Mouse (Mus musculus) embryonic facial prominence, embryonic 12.5 days (tissue): ENCODE measurements around the gene Pomp. TPM values are rescaled to one million over a fixed set of nuclear protein-coding genes. Genes with fewer than 3 reads are reported as not detected.

ENCODE experiments used
- ATAC-seq: fragments of 200-750 bp; cut with Nextera tagmentation; 2 replicates; pipeline ENCODE4 v1.8.0; 2017; ENCODE audit not compliant: insufficient number of reproducible peaks, insufficient read depth, low FRiP score, low TSS enrichment
- H3K27ac ChIP-seq: fragments of 300-500 bp; sonication (generic); 2 replicates; pipeline ENCODE4 v1.5.1; 2016; ENCODE audit warnings: mild to moderate bottlenecking
- H3K27me3 ChIP-seq: fragments of 300-500 bp; sonication (generic); 2 replicates; pipeline ENCODE4 v1.6.1; 2016; ENCODE audit warnings: mild to moderate bottlenecking, moderate library complexity
- H3K36me3 ChIP-seq: fragments of 300-500 bp; sonication (generic); 2 replicates; pipeline ENCODE4 v1.6.1; 2016; ENCODE audit warnings: mild to moderate bottlenecking
- H3K4me1 ChIP-seq: fragments of 300-500 bp; sonication (generic); 2 replicates; pipeline ENCODE4 v1.6.1; 2016
- H3K4me2 ChIP-seq: fragments of 300-500 bp; sonication (generic); replicated peaks from 2 replicates; pipeline ENCODE4 v1.6.1; 2016; ENCODE audit warnings: mild to moderate bottlenecking, moderate library complexity
- H3K4me3 ChIP-seq: fragments of 300-500 bp; sonication (generic); 2 replicates; pipeline ENCODE4 v1.5.1; 2016; ENCODE audit warnings: mild to moderate bottlenecking
- H3K9ac ChIP-seq: fragments of 300-500 bp; sonication (generic); 2 replicates; pipeline ENCODE4 v1.6.1; 2016; ENCODE audit warnings: mild to moderate bottlenecking, moderate library complexity
- H3K9me3 ChIP-seq: fragments of 300-500 bp; sonication (generic); 2 replicates; pipeline ENCODE4 v1.6.1; 2016; ENCODE audit warnings: mild to moderate bottlenecking, moderate library complexity
- WGBS: fragments of 180-500 bp; shearing (Covaris S2); methylation state at CpG from one replicate; pipeline ENCODE4 v1.1.7; 2016; 5-methylcytosine and 5-hydroxymethylcytosine counted together
- polyA plus RNA-seq: library from polyadenylated mRNA; unstranded; fragments of >200 nt; fragmentation: Nextera tagmentation; extraction: Ambion mirVana; gene quantifications from 2 replicates; pipeline ENCODE4 v1.2.1, GENCODE M21; 2016

Pomp gene
- polyA plus RNA-seq, 1 experiment from 2014 or later, result 487 TPM

- H3K4me2 ChIP-seq, result no peak overlapping the region
- no peak overlapping the region for H3K27ac ChIP-seq
- H3K9me3 ChIP-seq, result no peaks in the 10 kb centered on the region
- WGBS, result 54% methylated on average over 9 of the region's 9 CpGs
- no peak overlapping the region for H3K4me3 ChIP-seq
- no peak overlapping the region for H3K9ac ChIP-seq
- no peak for ATAC-seq
- H3K36me3 ChIP-seq, result no peaks in the 10 kb centered on the region
- H3K4me1 ChIP-seq, result 0 out of 2 replicates have a peak, but pooled peaks cover 7% of the 10 kb centered on the region
- no peaks in the 10 kb centered on the region for H3K27me3 ChIP-seq
These were observed 34.2 kb upstream of the Pomp start for GRCm38 (mm10) chr5:147826091-147826490.

DNA sequence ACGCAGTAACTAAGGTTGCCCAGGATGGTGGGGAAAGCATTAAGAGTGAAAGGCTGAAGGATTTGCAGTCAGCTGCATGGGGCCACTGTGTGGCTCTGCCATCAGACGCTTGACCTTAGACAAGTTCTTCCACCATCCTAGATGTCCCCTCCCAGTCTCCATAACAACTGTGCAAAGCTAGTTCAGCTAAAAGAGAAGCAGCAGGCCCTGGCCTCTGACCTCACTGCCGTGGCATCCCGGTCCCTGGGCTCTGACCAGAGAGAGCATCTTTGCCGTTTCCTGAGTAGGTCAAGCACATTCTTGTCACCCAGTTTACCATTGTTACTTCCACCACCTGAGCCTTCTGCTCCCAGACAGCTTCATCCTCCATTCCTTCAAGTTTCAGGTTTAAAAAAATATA, 33.7 kb upstream of the Pomp start:
- ATAC-seq, result no peak
- WGBS, result 45% methylated on average over 5 of the region's 5 CpGs

DNA sequence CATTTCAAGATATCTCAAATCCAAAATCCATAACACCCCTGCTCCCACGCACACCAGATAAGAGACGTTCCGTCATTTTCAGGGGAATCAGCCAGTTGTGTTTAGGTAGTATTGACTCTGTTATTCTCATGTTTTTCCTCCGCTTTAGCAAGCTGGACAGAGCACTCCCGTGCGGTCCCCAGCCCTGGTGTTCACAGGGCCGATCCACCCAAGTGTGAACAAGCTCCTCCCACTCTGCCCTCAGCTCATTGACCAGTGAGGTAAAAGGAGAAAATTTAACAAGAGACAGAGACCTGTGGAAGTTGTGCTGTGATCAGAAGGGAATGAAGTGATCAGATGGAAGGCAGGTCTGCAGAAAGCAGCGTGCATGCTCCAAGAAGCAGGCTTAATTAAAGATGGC, 31.4 kb upstream of the Pomp start:
- H3K27me3 ChIP-seq, result no peaks in the 10 kb centered on the region
- no peak overlapping the region for H3K27ac ChIP-seq
- no peak for ATAC-seq

More for the DNA sequence above, 33.7 kb upstream of the Pomp start:
- Histone ChIP-seq H3K9me3 (no peaks in the 10 kb centered on the region), H3K4me1 (0 out of 2 replicates have a peak, but pooled peaks cover 7% of the 10 kb centered on the region), H3K4me3 (no peak overlapping the region), H3K9ac (no peak overlapping the region), H3K36me3 (no peaks in the 10 kb centered on the region), H3K4me2 (no peak overlapping the region), H3K27ac (no peak overlapping the region), H3K27me3 (no peaks in the 10 kb centered on the region)

DNA sequence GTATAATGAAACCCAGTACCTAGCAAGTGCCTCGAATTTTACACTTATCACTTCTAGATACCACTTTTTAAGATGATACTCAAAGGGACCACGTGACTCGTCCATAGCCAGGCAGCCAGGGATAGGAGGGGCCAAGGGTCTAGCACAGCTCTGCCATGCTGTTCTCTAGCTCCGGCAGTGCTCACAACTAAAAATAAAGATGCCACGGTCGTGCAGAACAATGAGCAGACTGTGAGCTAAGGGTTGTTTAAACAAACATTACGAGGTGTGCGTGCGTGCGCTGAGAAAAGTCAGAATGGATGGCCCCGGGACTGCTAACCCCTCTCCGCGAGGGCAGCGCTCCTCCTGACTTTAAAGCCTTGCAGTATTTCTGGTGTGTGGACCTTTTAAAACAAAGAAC, 27.4 kb upstream of the Pomp start:
- no peaks in the 10 kb centered on the region for H3K36me3 ChIP-seq
- H3K27ac ChIP-seq, result no peak overlapping the region
- H3K4me2 ChIP-seq, result no peak overlapping the region
- ATAC-seq, result no peak
- no peaks in the 10 kb centered on the region for H3K9me3 ChIP-seq
- H3K9ac ChIP-seq, result no peak overlapping the region
- H3K27me3 ChIP-seq, result 0 out of 2 replicates have a peak, but pooled peaks cover 3% of the 10 kb centered on the region
- no peak overlapping the region for H3K4me3 ChIP-seq
- 35% methylated on average over 14 of the region's 14 CpGs for WGBS
- 0 out of 2 replicates have a peak, but pooled peaks cover 2% of the 10 kb centered on the region for H3K4me1 ChIP-seq

More for the DNA sequence above, 31.4 kb upstream of the Pomp start:
- no peak overlapping the region for H3K4me3 ChIP-seq
- no peak overlapping the region for H3K4me2 ChIP-seq
- no peaks in the 10 kb centered on the region for H3K9me3 ChIP-seq
- no peaks in the 10 kb centered on the region for H3K36me3 ChIP-seq
- H3K9ac ChIP-seq, result no peak overlapping the region
- H3K4me1 ChIP-seq, result 0 out of 2 replicates have a peak, but pooled peaks cover 9% of the 10 kb centered on the region
- WGBS, result 74% methylated on average over 8 of the region's 8 CpGs

- 8% methylated on average over 17 of the region's 17 CpGs for WGBS
- Histone ChIP-seq H3K4me1 (0 out of 2 replicates have a peak, but pooled peaks cover 2% of the 10 kb centered on the region), H3K36me3 (no peaks in the 10 kb centered on the region), H3K9ac (no peak overlapping the region), H3K4me2 (0 out of 2 replicates have a peak overlapping the region, but pooled peaks have one; percentile 19), H3K4me3 (no peak overlapping the region), H3K27me3 (0 out of 2 replicates have a peak, but pooled peaks cover 3% of the 10 kb centered on the region), H3K9me3 (no peaks in the 10 kb centered on the region), H3K27ac (no peak overlapping the region)
- no peak for ATAC-seq
These were observed 25.3 kb upstream of the Pomp start for GRCm38 (mm10) chr5:147834841-147835500.

DNA sequence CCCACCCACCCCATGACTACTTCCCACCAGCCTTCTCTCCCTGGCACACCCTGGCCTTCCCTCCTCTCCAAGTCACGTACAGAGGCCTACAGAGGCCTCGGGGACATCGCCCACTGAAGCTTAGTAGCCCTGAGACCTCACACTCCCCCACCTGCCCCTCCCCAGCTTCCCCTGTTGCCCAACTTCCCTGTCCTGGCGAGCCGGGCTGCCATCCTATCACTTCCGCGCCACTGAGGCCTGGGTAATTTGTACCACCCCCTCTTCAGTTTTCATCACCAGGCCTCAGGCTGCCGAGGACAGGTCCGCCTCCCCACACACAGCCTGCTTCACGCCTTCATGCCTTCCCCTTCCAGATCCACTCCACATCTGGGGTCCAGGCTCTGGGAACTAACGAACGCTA, 20.8 kb upstream of the Pomp start:
- 0 out of 2 replicates have a peak, but pooled peaks cover 3% of the 10 kb centered on the region for H3K27me3 ChIP-seq

DNA sequence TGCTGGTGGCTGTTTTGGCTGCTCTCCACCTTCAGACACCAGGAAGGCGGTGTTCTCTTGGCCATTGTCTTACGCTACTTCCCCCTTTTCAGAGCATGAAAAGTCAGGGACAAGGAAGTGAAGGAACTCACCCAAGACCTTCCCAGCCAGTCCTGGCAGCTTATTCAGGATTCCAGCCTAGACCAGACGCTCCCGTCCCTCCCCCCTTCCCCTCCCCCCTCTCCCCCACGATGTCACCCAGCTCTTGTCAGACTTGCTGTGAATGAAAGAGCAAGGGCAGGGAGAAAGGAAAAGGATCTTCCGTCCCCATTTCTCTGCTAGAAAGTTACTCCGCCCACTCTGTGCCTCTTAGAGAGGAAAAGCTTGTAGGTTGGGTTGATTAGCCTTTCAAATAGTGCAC, 16.9 kb upstream of the Pomp start:
- no peaks in the 10 kb centered on the region for H3K4me1 ChIP-seq
- no peak overlapping the region for H3K27ac ChIP-seq
- no peak for ATAC-seq
- no peak overlapping the region for H3K9ac ChIP-seq
- no peaks in the 10 kb centered on the region for H3K9me3 ChIP-seq
- no peaks in the 10 kb centered on the region for H3K27me3 ChIP-seq
- no peak overlapping the region for H3K4me3 ChIP-seq
- H3K4me2 ChIP-seq, result no peak overlapping the region
- H3K36me3 ChIP-seq, result no peaks in the 10 kb centered on the region
- WGBS, result 56% methylated on average over 7 of the region's 7 CpGs

More for the DNA sequence above, 20.8 kb upstream of the Pomp start:
- Histone ChIP-seq H3K9me3 (no peaks in the 10 kb centered on the region), H3K27ac (no peak overlapping the region), H3K9ac (no peak overlapping the region), H3K4me1 (no peaks in the 10 kb centered on the region), H3K4me2 (no peak overlapping the region), H3K4me3 (no peak overlapping the region), H3K36me3 (no peaks in the 10 kb centered on the region)
- ATAC-seq, result no peak
- WGBS, result 79% methylated on average over 12 of the region's 12 CpGs

DNA sequence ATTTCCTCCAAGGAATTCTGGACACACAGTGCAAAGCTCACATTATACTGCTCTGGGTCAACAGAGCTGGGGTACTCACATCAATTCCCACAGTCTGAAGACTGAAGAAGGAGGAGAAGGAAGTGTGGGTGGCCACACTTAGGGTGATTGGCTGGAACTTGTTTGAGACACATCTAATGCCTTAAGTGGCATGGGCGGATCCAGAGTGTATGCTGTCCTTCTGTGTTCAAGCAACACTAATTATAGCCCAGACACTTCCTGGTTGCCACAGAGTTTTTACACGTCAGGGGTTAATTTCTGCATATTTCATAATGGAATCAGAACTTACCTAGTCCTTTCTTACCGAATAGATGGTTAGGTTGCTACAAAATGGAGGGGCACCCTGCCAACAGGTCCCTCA, 14.9 kb upstream of the Pomp start:
- H3K27ac ChIP-seq, result no peak overlapping the region
- 78% methylated on average over 3 of the region's 3 CpGs for WGBS
- H3K9ac ChIP-seq, result no peak overlapping the region
- no peak overlapping the region for H3K4me2 ChIP-seq
- no peaks in the 10 kb centered on the region for H3K9me3 ChIP-seq
- H3K4me3 ChIP-seq, result no peak overlapping the region
- no peak for ATAC-seq
- H3K36me3 ChIP-seq, result no peaks in the 10 kb centered on the region
- H3K27me3 ChIP-seq, result no peaks in the 10 kb centered on the region
- no peaks in the 10 kb centered on the region for H3K4me1 ChIP-seq

DNA sequence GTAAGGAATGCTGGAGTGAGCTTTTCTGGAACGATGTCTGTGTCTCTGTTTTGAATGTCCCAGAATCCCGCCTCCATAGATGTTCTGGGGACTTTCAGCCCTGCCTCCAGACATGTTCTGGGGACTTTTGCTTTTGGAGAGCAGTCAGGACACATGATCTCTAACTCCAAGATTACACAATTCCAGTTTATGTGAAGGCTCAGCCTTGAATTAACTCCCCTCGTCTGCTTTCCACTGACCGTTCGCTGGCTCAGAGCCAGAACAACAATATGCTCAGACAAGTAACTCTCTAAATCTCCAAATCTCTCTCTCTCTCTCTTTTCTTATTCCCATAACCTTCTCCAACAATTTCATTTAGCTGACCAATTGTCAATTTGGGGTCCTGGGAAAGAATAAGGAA, 12.9 kb upstream of the Pomp start:
- Histone ChIP-seq H3K27me3 (no peaks in the 10 kb centered on the region), H3K4me3 (no peak overlapping the region), H3K9me3 (no peaks in the 10 kb centered on the region), H3K36me3 (no peaks in the 10 kb centered on the region), H3K9ac (no peak overlapping the region), H3K27ac (no peak overlapping the region), H3K4me1 (no peaks in the 10 kb centered on the region), H3K4me2 (no peak overlapping the region)
- no peak for ATAC-seq
- WGBS, result 60% methylated on average over 5 of the region's 5 CpGs

DNA sequence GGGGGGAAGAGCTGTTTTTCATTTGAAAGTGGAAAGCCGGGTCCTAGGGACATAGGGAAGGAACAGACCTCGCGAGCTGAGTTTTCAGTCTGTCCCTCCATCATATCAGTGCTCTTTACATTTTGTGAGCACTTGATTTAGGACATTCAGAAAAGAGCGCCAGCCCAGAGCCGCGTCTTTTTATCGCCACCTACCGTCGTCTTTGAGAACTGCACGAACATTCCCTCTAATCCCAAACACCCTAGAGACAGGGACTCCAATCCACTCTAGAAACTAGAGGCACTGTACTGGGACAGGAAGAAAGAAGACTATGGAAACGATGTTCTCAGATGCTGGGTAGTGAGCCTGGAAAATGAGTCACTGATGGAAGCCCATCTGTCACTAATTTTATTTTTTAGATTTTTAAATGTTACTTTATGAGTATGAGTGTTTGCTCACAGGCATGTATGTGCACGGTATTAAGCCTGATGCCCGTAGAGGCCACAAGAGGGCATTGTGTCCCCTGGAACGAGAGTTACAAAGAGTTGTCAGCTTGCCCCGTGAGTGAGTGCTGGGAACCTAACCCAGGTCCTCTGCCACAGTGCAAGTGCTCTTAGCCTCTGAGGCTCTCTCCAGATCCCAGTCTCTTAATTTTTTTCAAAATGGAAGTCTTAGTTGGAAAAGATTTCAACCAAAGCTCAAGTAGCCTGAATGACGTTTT, 11.9 kb upstream of the Pomp start:
- no peak for ATAC-seq
- no peak overlapping the region for H3K9ac ChIP-seq
- H3K4me2 ChIP-seq, result no peak overlapping the region
- H3K9me3 ChIP-seq, result no peaks in the 10 kb centered on the region
- H3K4me1 ChIP-seq, result no peaks in the 10 kb centered on the region
- no peak overlapping the region for H3K27ac ChIP-seq
- no peaks in the 10 kb centered on the region for H3K27me3 ChIP-seq
- no peaks in the 10 kb centered on the region for H3K36me3 ChIP-seq
- 25% methylated on average over 16 of the region's 16 CpGs for WGBS
- no peak overlapping the region for H3K4me3 ChIP-seq

- 79% methylated on average over 7 of the region's 7 CpGs for WGBS
- Histone ChIP-seq H3K27me3 (no peaks in the 10 kb centered on the region), H3K36me3 (no peaks in the 10 kb centered on the region), H3K27ac (no peak overlapping the region), H3K4me3 (no peak overlapping the region), H3K4me2 (no peak overlapping the region), H3K4me1 (no peaks in the 10 kb centered on the region), H3K9me3 (no peaks in the 10 kb centered on the region), H3K9ac (no peak overlapping the region)
- no peak for ATAC-seq
These were observed 10.1 kb upstream of the Pomp start for GRCm38 (mm10) chr5:147850194-147850593.

- Histone ChIP-seq H3K27me3 (no peaks in the 10 kb centered on the region), H3K4me2 (peak overlapping the region; percentile 91), H3K4me3 (peak overlapping the region; percentile 82), H3K9me3 (no peaks in the 10 kb centered on the region), H3K9ac (peak overlapping the region; percentile 79), H3K27ac (peak overlapping the region; percentile 46; the same call in 1 of the 2 replicates), H3K36me3 (peaks cover 26% of the 10 kb centered on the region), H3K4me1 (peaks cover 11% of the 10 kb centered on the region)
- ATAC-seq, result peak; percentile 31; the same call in 1 of the 2 replicates
- WGBS, result 2% methylated on average over 18 of the region's 18 CpGs
These were observed 199 bp upstream of the Pomp start for GRCm38 (mm10) chr5:147860076-147860448.
